Mouse (Mus musculus) lung, postnatal 0 days (tissue): ENCODE data around the gene Acsl1. TPM values are rescaled to one million over a fixed set of nuclear protein-coding genes. Genes with fewer than 3 reads are reported as not detected.

Experiments used
- ATAC-seq: fragments of 200-750 bp; cut with Nextera tagmentation; 2 replicates; pipeline ENCODE4 v1.8.0; 2017; ENCODE audit warnings: moderate library complexity
- DNase-seq: peaks from one replicate; pipeline ENCODE4 v3.0.0-alpha.2; 2016; ENCODE audit warnings: low spot score
- H3K27ac ChIP-seq: fragments of 300-500 bp; sonication (generic); 2 replicates; pipeline ENCODE4 v1.5.1; 2014; ENCODE audit warnings: antibody characterized with exemption, mild to moderate bottlenecking, low read length, mixed read lengths
- H3K27me3 ChIP-seq: fragments of 300-500 bp; sonication (generic); replicated peaks from 2 replicates; pipeline ENCODE4 v1.6.1; 2014; ENCODE audit warnings: low read length, mixed read lengths; ENCODE audit not compliant: insufficient read depth
- H3K36me3 ChIP-seq: fragments of 300-500 bp; sonication (generic); 2 replicates; pipeline ENCODE4 v1.6.1; 2014; ENCODE audit warnings: low read length, mixed read lengths; ENCODE audit not compliant: insufficient read depth
- H3K4me1 ChIP-seq: fragments of 300-500 bp; sonication (generic); 2 replicates; pipeline ENCODE4 v1.6.1; 2014; ENCODE audit warnings: antibody characterized with exemption, low read depth, low read length, mixed read lengths; ENCODE audit not compliant: insufficient read depth
- H3K4me2 ChIP-seq: fragments of 300-500 bp; sonication (generic); replicated peaks from 2 replicates; pipeline ENCODE4 v1.6.1; 2014; ENCODE audit warnings: low read depth, mild to moderate bottlenecking, low read length, moderate library complexity, mixed read lengths
- H3K4me3 ChIP-seq: fragments of 300-500 bp; sonication (generic); 2 replicates; pipeline ENCODE4 v1.5.1; 2014; ENCODE audit warnings: low read depth, low read length
- H3K9ac ChIP-seq: fragments of 300-500 bp; sonication (generic); replicated peaks from 2 replicates; pipeline ENCODE4 v1.6.1; 2014; ENCODE audit warnings: low read depth, mild to moderate bottlenecking
- H3K9me3 ChIP-seq: fragments of 300-500 bp; sonication (generic); 2 replicates; pipeline ENCODE4 v1.6.1; 2016; ENCODE audit warnings: low read length, mixed read lengths
- CTCF ChIP-seq: IDR thresholded peaks from 2 replicates; pipeline ENCODE4 v1.5.1; 2016; ENCODE audit warnings: antibody characterized with exemption, mild to moderate bottlenecking
- EP300 ChIP-seq: IDR thresholded peaks from 2 replicates; pipeline ENCODE4 v1.6.1; 2016; ENCODE audit warnings: antibody characterized with exemption, mild to moderate bottlenecking, control low read depth
- WGBS: fragments of 180-500 bp; shearing (Covaris S2); extraction: QIAGEN DNeasy Blood & Tissue Kit; methylation state at CpG from one replicate; pipeline ENCODE4 v1.1.7; 2014; 5-methylcytosine and 5-hydroxymethylcytosine counted together
- polyA plus RNA-seq: library from polyadenylated mRNA; unstranded; fragments of >200 nt; fragmentation: Nextera tagmentation; extraction: Ambion mirVana; gene quantifications from 2 replicates; pipeline ENCODE4 v1.2.1, GENCODE M21; 2015

Gene Acsl1
- polyA plus RNA-seq, 1 experiment from 2014 or later = 17.4 TPM

GRCm38 (mm10) chr8:46543662-46544061 is 72.8 kb downstream of the Acsl1 start:
- Histone ChIP-seq H3K27me3 (no peaks in the 10 kb centered on the region), H3K4me2 (0 out of 2 replicates have a peak overlapping the region, but pooled peaks have one; percentile 1), H3K4me1 (peaks cover 4% of the 10 kb centered on the region; the same call in 1 of the 2 replicates), H3K36me3 (no peaks in the 10 kb centered on the region), H3K9ac (no peak overlapping the region), H3K4me3 (no peak overlapping the region), H3K27ac (no peak overlapping the region), H3K9me3 (no peaks in the 10 kb centered on the region)
- TF ChIP-seq EP300 = no peak
- TF ChIP-seq CTCF = no peak
- no peak for ATAC-seq
- 49% methylated on average over 6 of the region's 6 CpGs for WGBS
- no peak for DNase-seq

- 85% methylated on average over 5 of the region's 5 CpGs for WGBS
- no peak for ATAC-seq
Observed at GRCm38 (mm10) chr8:46545854-46546253, 75.0 kb downstream of the Acsl1 start.

GRCm38 (mm10) chr8:46546431-46547176 is 75.8 kb downstream of the Acsl1 start:
- Histone ChIP-seq H3K4me1 (peaks cover 4% of the 10 kb centered on the region; the same call in 1 of the 2 replicates), H3K4me2 (no peak overlapping the region), H3K36me3 (no peaks in the 10 kb centered on the region), H3K27me3 (no peaks in the 10 kb centered on the region), H3K9me3 (no peaks in the 10 kb centered on the region), H3K27ac (no peak overlapping the region), H3K4me3 (no peak overlapping the region), H3K9ac (no peak overlapping the region)
- ATAC-seq = no peak
- 49% methylated on average over 11 of the region's 11 CpGs for WGBS
- peak; percentile 43 for DNase-seq
- TF ChIP-seq EP300 (no peak), CTCF (no peak)

More at GRCm38 (mm10) chr8:46545854-46546253, 75.0 kb downstream of the Acsl1 start:
- Histone ChIP-seq H3K9ac (no peak overlapping the region), H3K9me3 (no peaks in the 10 kb centered on the region), H3K27ac (no peak overlapping the region), H3K4me1 (peaks cover 4% of the 10 kb centered on the region; the same call in 1 of the 2 replicates), H3K27me3 (no peaks in the 10 kb centered on the region), H3K36me3 (no peaks in the 10 kb centered on the region), H3K4me3 (no peak overlapping the region), H3K4me2 (no peak overlapping the region)
- no peak for DNase-seq
- TF ChIP-seq EP300 = no peak
- TF ChIP-seq CTCF = no peak

- ATAC-seq (peak; percentile 4), DNase-seq (peak; percentile 95)
- H3K27ac ChIP-seq = no peak overlapping the region
- 16% methylated on average over 4 of the region's 4 CpGs for WGBS
- no peak overlapping the region for H3K4me2 ChIP-seq
- H3K9ac ChIP-seq = no peak overlapping the region
- peak; percentile 89 for TF ChIP-seq CTCF
- TF ChIP-seq EP300 = no peak
- peaks cover 4% of the 10 kb centered on the region; the same call in 1 of the 2 replicates for H3K4me1 ChIP-seq
- no peak overlapping the region for H3K4me3 ChIP-seq
- H3K36me3 ChIP-seq = no peaks in the 10 kb centered on the region
- H3K9me3 ChIP-seq = no peaks in the 10 kb centered on the region
- no peaks in the 10 kb centered on the region for H3K27me3 ChIP-seq
Observed at GRCm38 (mm10) chr8:46547245-46547644, 76.4 kb downstream of the Acsl1 start.

- Histone ChIP-seq H3K9ac (no peak overlapping the region), H3K4me1 (peaks cover 10% of the 10 kb centered on the region; the same call in 1 of the 2 replicates), H3K9me3 (no peaks in the 10 kb centered on the region), H3K4me2 (no peak overlapping the region), H3K4me3 (no peak overlapping the region), H3K36me3 (no peaks in the 10 kb centered on the region), H3K27ac (no peak overlapping the region), H3K27me3 (no peaks in the 10 kb centered on the region)
- WGBS = 69% methylated on average over 8 of the region's 8 CpGs
- ATAC-seq = no peak
- TF ChIP-seq EP300 = no peak
- no peak for TF ChIP-seq CTCF
- no peak for DNase-seq
Observed at GRCm38 (mm10) chr8:46550058-46550457, 79.2 kb downstream of the Acsl1 start.

GRCm38 (mm10) chr8:46551029-46551428 is 80.2 kb downstream of the Acsl1 start:
- Histone ChIP-seq H3K9ac (no peak overlapping the region), H3K27me3 (no peaks in the 10 kb centered on the region), H3K4me1 (peaks cover 10% of the 10 kb centered on the region; the same call in 1 of the 2 replicates), H3K4me3 (no peak overlapping the region), H3K27ac (no peak overlapping the region), H3K36me3 (no peaks in the 10 kb centered on the region), H3K9me3 (no peaks in the 10 kb centered on the region), H3K4me2 (peak overlapping the region; percentile 57)
- TF ChIP-seq EP300 = no peak
- no peak for TF ChIP-seq CTCF
- ATAC-seq (no peak), DNase-seq (peak; percentile 44)
- 24% methylated on average over 4 of the region's 4 CpGs for WGBS
